Mouse (Mus musculus) adrenal gland, postnatal 14 days (tissue): ENCODE data around the gene Fzd2. TPM values are rescaled to one million over a fixed set of nuclear protein-coding genes. Genes with fewer than 3 reads are reported as not detected.

ENCODE experiments used
- total RNA-seq: library from RNA; stranded (reverse); gene quantifications from 2 replicates; pipeline ENCODE4 v1.2.3, GENCODE M21; 2021

Fzd2 gene
- total RNA-seq, 1 experiment from 2014 or later: 4.0 TPM

Other genes with a start within 250 kb of the Fzd2 start
- gene Slc4a1, start 238.2 kb upstream of the Fzd2 start, total RNA-seq: 17.5 and 72.4 TPM in 2 replicates
- 31.3 and 31.6 TPM in 2 replicates for gene Rundc3a, start 211.0 kb upstream of the Fzd2 start, total RNA-seq
- 373 and 415 TPM in 2 replicates for gene Slc25a39, start 196.4 kb upstream of the Fzd2 start, total RNA-seq
- gene Grn, start 174.1 kb upstream of the Fzd2 start, total RNA-seq: 180 and 194 TPM in 2 replicates
- 8.2 and 9.6 TPM in 2 replicates for gene Fam171a2, start 156.7 kb upstream of the Fzd2 start, total RNA-seq
- gene Itga2b, start 134.3 kb upstream of the Fzd2 start, total RNA-seq: 4.6 and 7.4 TPM in 2 replicates
- 29.7 and 29.9 TPM in 2 replicates for gene Gpatch8, start 48.0 kb upstream of the Fzd2 start, total RNA-seq
- gene Gm11627, start 24.9 kb upstream of the Fzd2 start, total RNA-seq: 0.44 and 0.60 TPM in 2 replicates
- not detected in 2 replicates for gene Meioc, start 59.3 kb downstream of the Fzd2 start, total RNA-seq
- gene Ccdc43, start 93.4 kb downstream of the Fzd2 start, total RNA-seq: 23.2 and 23.6 TPM in 2 replicates
- gene Adam11, start 157.0 kb downstream of the Fzd2 start, total RNA-seq: 10.3 and 17.2 TPM in 2 replicates
- gene Gjc1, start 215.3 kb downstream of the Fzd2 start, total RNA-seq: 22.5 and 24.7 TPM in 2 replicates
- 3.8 and 4.1 TPM in 2 replicates for gene Higd1b, start 231.5 kb downstream of the Fzd2 start, total RNA-seq